Mouse (Mus musculus): ENCODE results near the gene Itsn1. TPM values are rescaled to one million over a fixed set of nuclear protein-coding genes. Genes with fewer than 3 reads are reported as not detected.
A peak's percentile ranks its signal among the peaks of the same experiment; 100 is the strongest.

Gene Itsn1
- polyA plus RNA-seq, 1 experiment from 2014 or later: 26.5 TPM

DNA sequence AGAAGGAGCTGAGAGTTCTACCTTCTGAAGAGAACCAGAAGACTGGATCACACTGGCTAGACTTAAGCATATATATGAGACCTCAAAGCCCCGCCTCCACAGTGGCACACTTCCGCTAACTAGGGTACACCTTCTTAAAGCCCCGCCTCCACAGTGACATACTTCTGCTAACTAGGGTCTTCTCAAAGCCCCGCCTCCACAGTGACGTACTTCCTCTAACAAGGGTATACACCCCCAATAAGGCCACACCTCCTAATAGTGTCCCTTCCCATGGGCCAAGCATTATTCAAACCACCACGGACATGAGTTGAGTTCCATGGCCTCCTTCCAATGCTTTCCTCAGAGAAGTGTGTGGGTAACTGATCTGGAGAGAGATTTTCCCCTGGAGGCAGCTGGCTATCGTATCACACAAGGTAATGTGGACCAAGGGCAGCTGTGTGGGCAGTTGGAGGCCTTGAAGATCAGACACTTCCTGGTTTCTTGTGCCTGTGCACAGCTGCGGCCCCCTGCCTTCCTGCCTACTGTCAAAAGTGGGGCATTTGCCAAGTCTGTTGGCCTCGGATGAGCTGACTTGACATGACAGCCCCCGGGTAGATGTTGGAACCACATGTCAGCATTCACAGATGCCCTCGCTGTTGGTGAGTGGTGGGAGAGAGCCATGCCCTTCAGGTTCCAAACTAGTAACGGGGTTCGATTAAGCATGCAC lies 174.9 kb downstream of the Itsn1 start:
- no peaks in the 10 kb centered on the region for H3K4me1 ChIP-seq
- no peak overlapping the region for H3K4me3 ChIP-seq
- 0 out of 2 replicates have a peak, but pooled peaks cover 4% of the 10 kb centered on the region for H3K36me3 ChIP-seq
- H3K27me3 ChIP-seq (ENCODE audit: insufficient read depth, poor library complexity, severe bottlenecking): peaks cover 5% of the 10 kb centered on the region; the same call in 1 of the 2 replicates
- H3K9me3 ChIP-seq: 0 out of 2 replicates have a peak, but pooled peaks cover 3% of the 10 kb centered on the region
- DNase-seq (ENCODE audit: low spot score): no peak
- no peak overlapping the region for H3K27ac ChIP-seq
- 89% methylated on average over 13 of the region's 13 CpGs for WGBS

DNA sequence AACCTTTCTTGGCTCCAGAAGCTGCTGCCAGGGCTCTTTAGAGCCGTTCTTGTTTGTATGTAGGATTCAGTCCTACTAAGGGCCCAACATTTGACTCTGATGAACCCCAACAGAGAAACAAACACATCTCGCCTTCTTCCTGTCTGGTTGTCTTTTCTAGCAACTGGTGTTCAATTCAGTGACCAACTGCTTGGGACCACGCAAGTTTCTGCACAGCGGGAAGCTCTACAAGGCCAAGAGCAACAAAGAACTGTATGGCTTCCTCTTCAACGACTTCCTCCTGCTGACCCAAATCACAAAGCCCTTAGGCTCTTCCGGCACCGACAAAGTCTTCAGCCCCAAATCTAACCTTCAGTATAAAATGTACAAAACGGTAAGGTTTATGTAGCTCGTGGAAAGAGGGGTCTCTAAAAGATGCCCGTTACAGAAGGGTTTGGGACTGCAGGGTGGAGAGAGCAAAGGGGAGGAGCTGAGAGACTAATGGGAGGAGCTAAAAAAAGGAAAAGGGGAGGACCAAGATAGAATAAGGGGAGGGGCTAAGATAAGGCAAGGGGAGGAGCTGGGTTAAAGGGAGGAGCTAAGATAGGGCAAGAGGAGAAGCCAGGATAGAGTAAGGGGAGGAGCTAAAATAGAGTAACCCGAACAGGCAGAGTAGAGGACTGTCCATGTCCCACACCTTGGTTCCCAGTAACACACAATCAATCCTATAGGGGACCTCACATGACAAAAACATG lies 176.2 kb downstream of the Itsn1 start:
- Histone ChIP-seq H3K27me3 (ENCODE audit: insufficient read depth, poor library complexity, severe bottlenecking) (peaks cover 8% of the 10 kb centered on the region), H3K4me3 (no peak overlapping the region), H3K9me3 (0 out of 2 replicates have a peak, but pooled peaks cover 3% of the 10 kb centered on the region), H3K36me3 (0 out of 2 replicates have a peak, but pooled peaks cover 4% of the 10 kb centered on the region), H3K27ac (no peak overlapping the region), H3K4me1 (no peaks in the 10 kb centered on the region)
- DNase-seq (ENCODE audit: low spot score): no peak
- 80% methylated on average over 11 of the region's 11 CpGs for WGBS

DNA sequence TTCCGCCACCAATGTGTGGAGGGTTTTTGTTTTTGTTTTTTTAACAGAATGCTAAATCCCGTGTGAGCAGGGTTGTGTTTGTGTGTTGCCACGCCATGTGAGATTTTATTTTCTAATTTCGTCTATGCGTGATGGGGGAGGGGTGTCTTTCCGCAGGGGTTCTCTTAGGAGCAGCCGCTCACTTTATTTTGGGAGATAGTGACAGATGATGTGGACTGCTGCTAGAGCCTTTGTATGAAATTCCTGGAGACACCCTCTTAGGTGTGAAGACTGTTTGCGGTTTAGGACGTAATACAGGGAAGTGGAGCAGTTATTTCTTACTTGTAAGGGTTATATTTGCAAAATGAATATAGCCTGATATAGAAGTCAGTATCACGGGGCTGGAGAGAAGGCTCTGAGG lies 176.9 kb downstream of the Itsn1 start:
- Histone ChIP-seq H3K4me1 (no peaks in the 10 kb centered on the region), H3K4me3 (no peak overlapping the region), H3K27me3 (ENCODE audit: insufficient read depth, poor library complexity, severe bottlenecking) (peaks cover 8% of the 10 kb centered on the region), H3K9me3 (0 out of 2 replicates have a peak, but pooled peaks cover 3% of the 10 kb centered on the region), H3K36me3 (0 out of 2 replicates have a peak, but pooled peaks cover 4% of the 10 kb centered on the region), H3K27ac (no peak overlapping the region)
- 71% methylated on average over 10 of the region's 10 CpGs for WGBS
- DNase-seq (ENCODE audit: low spot score): no peak

DNA sequence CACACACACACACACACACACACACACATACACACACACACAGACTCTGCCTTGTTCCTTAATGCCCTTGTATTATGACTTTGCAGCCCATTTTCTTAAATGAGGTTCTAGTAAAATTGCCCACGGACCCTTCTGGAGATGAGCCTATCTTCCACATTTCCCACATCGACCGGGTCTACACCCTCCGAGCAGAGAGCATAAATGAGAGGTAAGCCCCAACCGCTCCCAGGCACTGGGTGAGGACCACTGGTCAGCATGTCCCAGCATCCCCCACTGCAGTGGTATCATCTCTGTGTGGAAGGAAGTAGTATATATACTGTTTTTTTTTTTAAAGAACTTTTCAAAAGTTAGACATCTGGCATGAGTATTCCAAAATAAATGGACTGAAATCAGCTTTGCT lies 177.6 kb downstream of the Itsn1 start:
- DNase-seq (ENCODE audit: low spot score): no peak
- Histone ChIP-seq H3K27me3 (ENCODE audit: insufficient read depth, poor library complexity, severe bottlenecking) (peaks cover 8% of the 10 kb centered on the region), H3K9me3 (0 out of 2 replicates have a peak, but pooled peaks cover 3% of the 10 kb centered on the region), H3K4me3 (no peak overlapping the region), H3K27ac (no peak overlapping the region), H3K36me3 (0 out of 2 replicates have a peak, but pooled peaks cover 4% of the 10 kb centered on the region), H3K4me1 (no peaks in the 10 kb centered on the region)
- 87% methylated on average over 5 of the region's 5 CpGs for WGBS

DNA sequence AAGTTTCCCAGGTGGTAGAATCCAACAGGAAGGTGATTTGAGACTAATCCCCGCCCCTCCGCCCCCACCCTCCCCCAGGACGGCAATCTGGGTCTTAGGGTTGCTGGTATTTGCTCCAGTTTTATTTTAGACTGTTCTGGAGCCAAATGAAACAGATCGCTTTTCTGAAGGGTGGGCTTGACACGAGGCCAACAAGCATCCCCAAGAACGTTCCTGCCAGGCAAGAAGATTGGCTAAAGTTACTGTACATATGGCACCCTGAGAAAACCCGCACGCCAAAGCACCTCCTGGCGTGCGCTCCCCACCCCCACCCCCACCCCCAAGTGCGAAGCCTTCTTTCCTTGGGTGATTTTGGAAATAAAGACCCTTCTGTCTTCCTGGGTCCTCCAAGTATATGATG lies 178.1 kb downstream of the Itsn1 start:
- no peak for DNase-seq (ENCODE audit: low spot score)
- H3K27me3 ChIP-seq (ENCODE audit: insufficient read depth, poor library complexity, severe bottlenecking): peaks cover 8% of the 10 kb centered on the region
- H3K36me3 ChIP-seq: 0 out of 2 replicates have a peak, but pooled peaks cover 4% of the 10 kb centered on the region
- no peaks in the 10 kb centered on the region for H3K4me1 ChIP-seq
- H3K9me3 ChIP-seq: 0 out of 2 replicates have a peak, but pooled peaks cover 3% of the 10 kb centered on the region
- H3K27ac ChIP-seq: no peak overlapping the region
- H3K4me3 ChIP-seq: no peak overlapping the region
- 75% methylated on average over 11 of the region's 11 CpGs for WGBS

DNA sequence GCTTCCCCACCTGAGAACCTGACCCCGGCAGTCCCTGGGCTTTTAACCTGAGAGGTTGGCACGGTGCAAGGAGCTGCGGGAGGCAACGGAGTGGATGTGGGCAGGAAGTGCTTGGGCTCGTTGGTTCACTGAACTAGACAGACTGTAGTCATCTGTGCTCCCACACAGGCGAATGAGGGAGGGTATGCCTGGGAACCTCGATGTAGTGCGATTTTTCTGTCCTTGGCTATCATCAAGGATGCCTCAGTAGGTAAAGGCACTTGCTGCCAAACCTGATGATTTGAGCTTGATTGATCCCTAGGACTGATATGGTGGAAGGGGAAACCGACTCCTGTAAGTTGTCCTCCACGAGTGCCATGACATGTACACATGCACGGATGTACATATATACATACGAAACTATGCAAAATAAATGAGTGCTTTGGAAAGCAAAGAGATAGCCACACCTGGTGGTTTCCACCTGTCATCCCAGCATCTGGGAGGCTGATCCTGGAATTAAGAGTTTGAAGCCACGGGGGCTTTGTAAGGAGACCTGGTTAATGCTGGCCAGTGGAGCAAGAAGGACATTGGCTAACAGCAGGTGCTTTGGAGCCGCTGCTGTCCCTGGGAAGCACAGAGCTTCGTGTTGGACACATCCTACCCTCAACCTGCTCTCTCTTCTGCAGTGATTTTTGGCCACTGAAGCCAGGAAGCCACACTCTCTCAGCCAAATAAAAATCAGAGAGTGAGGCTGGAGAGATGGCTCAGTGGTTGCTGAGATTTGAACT lies 180.7 kb downstream of the Itsn1 start:
- Histone ChIP-seq H3K4me1 (0 out of 2 replicates have a peak, but pooled peaks cover 2% of the 10 kb centered on the region), H3K9me3 (no peaks in the 10 kb centered on the region), H3K27ac (no peak overlapping the region), H3K36me3 (no peaks in the 10 kb centered on the region), H3K4me3 (no peak overlapping the region), H3K27me3 (ENCODE audit: insufficient read depth, poor library complexity, severe bottlenecking) (peaks cover 8% of the 10 kb centered on the region)
- no peak for DNase-seq (ENCODE audit: low spot score)
- 83% methylated on average over 15 of the region's 15 CpGs for WGBS

DNA sequence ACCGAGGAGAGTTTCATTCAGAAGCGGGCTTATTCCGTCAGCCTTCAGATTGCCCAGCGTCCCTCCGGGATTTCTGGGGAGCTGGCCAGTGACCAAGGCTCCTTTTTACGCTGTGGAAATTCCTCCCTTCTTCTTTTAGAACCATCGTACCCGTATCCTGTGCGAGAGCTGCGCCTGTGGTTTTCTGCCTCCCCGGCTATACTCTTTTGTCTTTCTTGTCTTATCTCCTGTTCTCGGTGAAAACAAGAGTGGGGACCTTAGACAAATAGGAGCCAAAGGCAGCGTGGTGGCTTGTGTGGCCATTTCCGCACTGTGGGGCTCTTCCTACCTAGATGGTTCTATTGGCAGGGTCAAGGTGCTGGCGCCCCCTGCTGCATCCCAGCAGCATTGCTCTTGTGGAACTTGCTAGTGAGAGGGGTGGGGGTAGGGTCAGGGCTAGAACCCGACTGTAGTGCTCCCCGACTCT lies 188.6 kb downstream of the Itsn1 start:
- peak overlapping the region; percentile 48 for H3K4me3 ChIP-seq
- WGBS: 20% methylated on average over 17 of the region's 17 CpGs
- H3K9me3 ChIP-seq: no peaks in the 10 kb centered on the region
- no peaks in the 10 kb centered on the region; the same call in 1 of the 2 replicates for H3K27me3 ChIP-seq (ENCODE audit: insufficient read depth, poor library complexity, severe bottlenecking)
- no peaks in the 10 kb centered on the region for H3K36me3 ChIP-seq
- DNase-seq (ENCODE audit: low spot score): peak; percentile 95
- peak overlapping the region; percentile 68 for H3K27ac ChIP-seq
- H3K4me1 ChIP-seq: peaks cover 22% of the 10 kb centered on the region

DNA sequence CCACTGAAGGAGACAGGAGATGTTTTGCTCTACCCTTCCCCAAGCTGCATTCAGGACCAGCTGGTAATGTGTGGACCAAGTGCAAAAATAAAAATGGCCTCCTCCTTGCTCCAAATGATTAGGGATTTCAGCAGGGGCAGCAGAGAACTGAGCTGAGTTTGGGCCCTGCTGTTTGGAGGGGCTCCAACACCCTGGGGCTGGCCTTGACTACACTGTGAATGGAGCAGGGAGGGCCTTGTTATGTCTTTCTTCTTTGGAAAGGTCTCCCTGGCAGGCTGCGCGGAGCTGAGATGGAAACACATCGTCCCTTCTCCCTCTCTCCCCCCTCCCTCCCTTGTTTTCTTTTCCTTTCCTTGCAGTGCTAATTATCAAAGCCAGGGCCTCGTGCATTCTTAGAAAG lies 189.4 kb downstream of the Itsn1 start:
- H3K27ac ChIP-seq: peak overlapping the region; percentile 68; the same call in 1 of the 2 replicates
- H3K4me3 ChIP-seq: no peak overlapping the region
- WGBS: 58% methylated on average over 4 of the region's 4 CpGs
- no peak for DNase-seq (ENCODE audit: low spot score)
- peaks cover 22% of the 10 kb centered on the region for H3K4me1 ChIP-seq
- no peaks in the 10 kb centered on the region for H3K9me3 ChIP-seq
- no peaks in the 10 kb centered on the region; the same call in 1 of the 2 replicates for H3K27me3 ChIP-seq (ENCODE audit: insufficient read depth, poor library complexity, severe bottlenecking)
- peaks cover 7% of the 10 kb centered on the region for H3K36me3 ChIP-seq

DNA sequence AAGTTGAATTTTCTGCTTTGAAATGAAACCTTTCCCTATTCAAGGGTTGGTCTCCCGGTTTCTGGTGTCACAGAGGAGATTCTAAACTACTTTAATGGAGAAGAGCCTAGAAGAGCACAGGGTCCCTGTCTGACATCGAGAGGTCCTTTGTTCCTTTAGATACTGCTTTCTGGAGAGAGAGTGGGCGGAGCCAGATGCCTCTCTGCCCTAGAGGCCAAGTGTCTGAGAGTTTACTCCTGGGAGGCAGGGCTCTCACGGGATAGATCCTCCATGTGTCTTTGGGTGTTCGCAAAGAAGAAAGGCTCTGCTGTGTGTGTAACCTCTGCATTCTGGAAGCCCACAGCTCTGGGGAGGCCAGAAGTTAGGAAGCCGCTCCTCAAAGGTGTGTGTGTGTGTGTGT lies 190.0 kb downstream of the Itsn1 start:
- no peaks in the 10 kb centered on the region; the same call in 1 of the 2 replicates for H3K27me3 ChIP-seq (ENCODE audit: insufficient read depth, poor library complexity, severe bottlenecking)
- H3K27ac ChIP-seq: no peak overlapping the region
- peaks cover 22% of the 10 kb centered on the region for H3K4me1 ChIP-seq
- WGBS: 53% methylated on average over 6 of the region's 6 CpGs
- H3K4me3 ChIP-seq: no peak overlapping the region
- no peak for DNase-seq (ENCODE audit: low spot score)
- H3K36me3 ChIP-seq: peaks cover 13% of the 10 kb centered on the region
- no peaks in the 10 kb centered on the region for H3K9me3 ChIP-seq

DNA sequence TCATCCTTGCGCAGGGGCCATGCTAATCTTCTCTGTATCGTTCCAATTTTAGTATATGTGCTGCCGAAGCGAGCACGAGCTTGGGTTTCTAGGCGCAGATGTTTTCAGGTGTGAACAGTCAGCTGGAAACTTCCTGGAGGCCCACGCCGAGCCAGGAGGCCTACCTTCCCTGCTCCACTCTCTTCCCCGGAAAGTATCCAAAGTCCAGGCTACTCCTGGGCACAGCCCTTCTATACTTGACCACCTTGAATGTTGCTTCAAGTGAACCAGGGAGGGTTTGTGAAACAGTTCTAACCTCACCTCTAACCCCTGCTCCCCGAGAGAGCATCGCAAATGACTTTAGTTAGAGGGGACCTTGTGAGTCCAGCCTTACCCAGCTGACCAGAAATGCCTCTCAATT lies 192.3 kb downstream of the Itsn1 start:
- DNase-seq (ENCODE audit: low spot score): no peak
- no peak overlapping the region for H3K27ac ChIP-seq
- WGBS: 91% methylated on average over 11 of the region's 11 CpGs
- H3K27me3 ChIP-seq (ENCODE audit: insufficient read depth, poor library complexity, severe bottlenecking): no peaks in the 10 kb centered on the region
- peaks cover 36% of the 10 kb centered on the region for H3K36me3 ChIP-seq
- no peak overlapping the region for H3K4me3 ChIP-seq
- peaks cover 23% of the 10 kb centered on the region for H3K4me1 ChIP-seq
- H3K9me3 ChIP-seq: no peaks in the 10 kb centered on the region

DNA sequence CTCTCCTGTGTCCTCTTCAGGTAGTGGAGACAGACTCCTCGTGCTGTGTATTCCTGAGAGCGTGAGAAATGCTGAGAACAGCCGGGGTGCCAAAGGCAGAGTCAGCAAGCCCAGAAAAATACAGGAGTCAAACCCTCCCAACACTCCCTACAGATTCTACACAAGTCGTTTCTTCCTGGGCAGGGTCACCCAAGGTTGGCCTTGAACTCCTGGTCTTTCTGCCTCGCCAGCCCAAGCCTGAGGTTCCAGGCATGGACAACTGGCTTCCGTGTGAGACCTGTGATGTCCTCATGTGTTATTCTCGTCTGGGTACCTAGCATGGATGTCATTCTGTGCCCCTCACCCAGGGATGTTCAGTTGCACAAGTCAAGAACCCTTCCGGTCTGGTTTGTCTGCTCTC lies 193.9 kb downstream of the Itsn1 start:
- Histone ChIP-seq H3K4me3 (no peak overlapping the region), H3K27ac (no peak overlapping the region), H3K4me1 (peaks cover 16% of the 10 kb centered on the region), H3K27me3 (ENCODE audit: insufficient read depth, poor library complexity, severe bottlenecking) (no peaks in the 10 kb centered on the region), H3K9me3 (no peaks in the 10 kb centered on the region), H3K36me3 (peaks cover 52% of the 10 kb centered on the region)
- DNase-seq (ENCODE audit: low spot score): no peak
- 77% methylated on average over 8 of the region's 8 CpGs for WGBS

DNA sequence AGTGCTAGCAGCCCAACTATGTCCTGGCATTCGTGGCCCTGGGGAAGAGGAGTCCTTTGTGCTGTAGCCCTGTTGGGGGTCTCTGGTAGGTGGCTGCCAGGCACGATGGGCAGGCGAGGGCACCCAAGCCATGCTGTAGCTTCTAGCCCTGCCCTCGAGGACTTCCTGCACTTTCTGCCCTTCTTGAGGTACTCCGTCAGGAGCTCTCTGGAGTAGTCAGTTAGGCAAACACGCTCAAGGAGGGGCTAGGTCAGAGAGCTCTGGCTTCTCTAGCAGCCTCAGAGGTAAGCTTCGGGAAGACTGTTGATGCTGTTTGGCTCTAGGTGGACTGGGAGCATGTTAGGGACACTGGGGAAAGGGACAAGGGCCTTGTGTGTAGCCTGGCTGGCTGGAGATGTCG lies 195.3 kb downstream of the Itsn1 start:
- no peaks in the 10 kb centered on the region for H3K9me3 ChIP-seq
- H3K4me3 ChIP-seq: no peak overlapping the region
- H3K27me3 ChIP-seq (ENCODE audit: insufficient read depth, poor library complexity, severe bottlenecking): no peaks in the 10 kb centered on the region
- DNase-seq (ENCODE audit: low spot score): no peak
- peaks cover 66% of the 10 kb centered on the region for H3K36me3 ChIP-seq
- WGBS: 87% methylated on average over 8 of the region's 8 CpGs
- H3K4me1 ChIP-seq: peaks cover 4% of the 10 kb centered on the region; the same call in 1 of the 2 replicates
- no peak overlapping the region for H3K27ac ChIP-seq
